Mouse (Mus musculus) embryonic facial prominence, embryonic 10.5 days (tissue): ENCODE measurements around the gene Rbfox2. TPM values are rescaled to one million over a fixed set of nuclear protein-coding genes. Genes with fewer than 3 reads are reported as not detected.
"Not testable (repeated sequence)": the region's sequence is repeated elsewhere in the genome, so short reads cannot be mapped to it uniquely, and the experiment has no call there.

Experiments used
- DNase-seq: peaks from one replicate; pipeline ENCODE4 v3.0.0-alpha.2; 2017; ENCODE audit warnings: low spot score
- H3K27ac ChIP-seq: fragments of 300-500 bp; sonication (generic); replicated peaks from 2 replicates; pipeline ENCODE4 v1.5.1; 2016; ENCODE audit warnings: mild to moderate bottlenecking
- H3K27me3 ChIP-seq: fragments of 300-500 bp; sonication (generic); replicated peaks from 2 replicates; pipeline ENCODE4 v1.6.1; 2016; ENCODE audit warnings: low read depth, mild to moderate bottlenecking; ENCODE audit not compliant: poor library complexity, severe bottlenecking
- H3K36me3 ChIP-seq: fragments of 300-500 bp; sonication (generic); replicated peaks from 2 replicates; pipeline ENCODE4 v1.6.1; 2016; ENCODE audit warnings: mild to moderate bottlenecking, moderate library complexity
- H3K4me1 ChIP-seq: fragments of 300-500 bp; sonication (generic); 2 replicates; pipeline ENCODE4 v1.6.1; 2016
- H3K4me3 ChIP-seq: fragments of 300-500 bp; sonication (generic); 2 replicates; pipeline ENCODE4 v1.5.1; 2016; ENCODE audit warnings: mild to moderate bottlenecking, moderate library complexity
- H3K9me3 ChIP-seq: fragments of 300-500 bp; sonication (generic); 2 replicates; pipeline ENCODE4 v1.6.1; 2016; ENCODE audit warnings: mild to moderate bottlenecking
- WGBS: fragments of 180-500 bp; shearing (Covaris S2); methylation state at CpG from one replicate; pipeline ENCODE4 v1.1.7; 2016; 5-methylcytosine and 5-hydroxymethylcytosine counted together
- polyA plus RNA-seq: library from polyadenylated mRNA; unstranded; fragments of >200 nt; fragmentation: Nextera tagmentation; extraction: Ambion mirVana; gene quantifications from 2 replicates; pipeline ENCODE4 v1.2.1, GENCODE M21; 2016

Gene Rbfox2
- polyA plus RNA-seq, 1 experiment from 2014 or later = 60.7 TPM

- H3K36me3 ChIP-seq = peaks cover 75% of the 10 kb centered on the region
- H3K27ac ChIP-seq = no peak overlapping the region
- H3K27me3 ChIP-seq = no peaks in the 10 kb centered on the region
- no peak for DNase-seq
- H3K4me3 ChIP-seq = no peak overlapping the region
- H3K4me1 ChIP-seq = peaks cover 23% of the 10 kb centered on the region
- no peaks in the 10 kb centered on the region for H3K9me3 ChIP-seq
- 92% methylated on average over 9 of the region's 9 CpGs for WGBS
These were observed 228.9 kb downstream of the Rbfox2 start for GRCm38 (mm10) chr15:77077906-77078305.

GRCm38 (mm10) chr15:77076523-77076922, 230.3 kb downstream of the Rbfox2 start:
- H3K9me3 ChIP-seq = no peaks in the 10 kb centered on the region
- H3K27me3 ChIP-seq = no peaks in the 10 kb centered on the region
- no peak for DNase-seq
- H3K27ac ChIP-seq = no peak overlapping the region
- peaks cover 61% of the 10 kb centered on the region for H3K36me3 ChIP-seq
- H3K4me1 ChIP-seq = peaks cover 32% of the 10 kb centered on the region
- H3K4me3 ChIP-seq = no peak overlapping the region
- WGBS = 86% methylated on average over 3 of the region's 3 CpGs

GRCm38 (mm10) chr15:77072556-77073163, 234.1 kb downstream of the Rbfox2 start:
- H3K4me1 ChIP-seq = peaks cover 24% of the 10 kb centered on the region
- H3K4me3 ChIP-seq = no peak overlapping the region
- no peak for DNase-seq
- no peaks in the 10 kb centered on the region for H3K9me3 ChIP-seq
- H3K27ac ChIP-seq = no peak overlapping the region
- peaks cover 23% of the 10 kb centered on the region for H3K36me3 ChIP-seq
- 79% methylated on average over 4 of the region's 4 CpGs for WGBS
- no peaks in the 10 kb centered on the region for H3K27me3 ChIP-seq

GRCm38 (mm10) chr15:77071501-77071900, 235.3 kb downstream of the Rbfox2 start:
- H3K27me3 ChIP-seq = no peaks in the 10 kb centered on the region
- H3K36me3 ChIP-seq = peaks cover 12% of the 10 kb centered on the region
- no peak overlapping the region for H3K4me3 ChIP-seq
- WGBS = 22% methylated on average over 10 of the region's 10 CpGs
- H3K9me3 ChIP-seq = no peaks in the 10 kb centered on the region
- peaks cover 24% of the 10 kb centered on the region for H3K4me1 ChIP-seq
- DNase-seq = peak; percentile 47
- H3K27ac ChIP-seq = no peak overlapping the region

GRCm38 (mm10) chr15:77070745-77071268, 236.0 kb downstream of the Rbfox2 start:
- DNase-seq = no peak
- Histone ChIP-seq H3K4me3 (no peak overlapping the region), H3K9me3 (no peaks in the 10 kb centered on the region), H3K27me3 (no peaks in the 10 kb centered on the region), H3K27ac (no peak overlapping the region), H3K4me1 (peaks cover 24% of the 10 kb centered on the region), H3K36me3 (peaks cover 5% of the 10 kb centered on the region)
- WGBS = 87% methylated on average over 11 of the region's 11 CpGs

- Histone ChIP-seq H3K4me3 (no peak overlapping the region), H3K9me3 (no peaks in the 10 kb centered on the region), H3K36me3 (no peaks in the 10 kb centered on the region), H3K27me3 (no peaks in the 10 kb centered on the region), H3K27ac (0 out of 2 replicates have a peak overlapping the region, but pooled peaks have one; percentile 48), H3K4me1 (peaks cover 24% of the 10 kb centered on the region)
- no peak for DNase-seq
- WGBS = 93% methylated on average over 3 of the region's 3 CpGs
These were observed 237.8 kb downstream of the Rbfox2 start for GRCm38 (mm10) chr15:77069019-77069418.

- no peaks in the 10 kb centered on the region for H3K27me3 ChIP-seq
- no peaks in the 10 kb centered on the region for H3K9me3 ChIP-seq
- H3K4me3 ChIP-seq = no peak overlapping the region
- H3K27ac ChIP-seq = 0 out of 2 replicates have a peak overlapping the region, but pooled peaks have one; percentile 48
- no peaks in the 10 kb centered on the region for H3K36me3 ChIP-seq
- peaks cover 24% of the 10 kb centered on the region for H3K4me1 ChIP-seq
- 58% methylated on average over 3 of the region's 3 CpGs for WGBS
- DNase-seq = no peak
These were observed 238.4 kb downstream of the Rbfox2 start for GRCm38 (mm10) chr15:77068439-77068861.

- Histone ChIP-seq H3K36me3 (no peaks in the 10 kb centered on the region), H3K4me3 (no peak overlapping the region), H3K27me3 (no peaks in the 10 kb centered on the region), H3K4me1 (peaks cover 8% of the 10 kb centered on the region), H3K27ac (no peak overlapping the region), H3K9me3 (no peaks in the 10 kb centered on the region)
- no peak for DNase-seq
- WGBS = 89% methylated on average over 6 of the region's 6 CpGs
These were observed 240.6 kb downstream of the Rbfox2 start for GRCm38 (mm10) chr15:77066233-77066632.

- no peaks in the 10 kb centered on the region for H3K9me3 ChIP-seq
- WGBS = 89% methylated on average over 6 of the region's 6 CpGs
These were observed 241.4 kb downstream of the Rbfox2 start for GRCm38 (mm10) chr15:77065259-77065852.

GRCm38 (mm10) chr15:77062746-77063145, 244.1 kb downstream of the Rbfox2 start:
- no peak for DNase-seq
- no peak overlapping the region for H3K4me3 ChIP-seq
- H3K27ac ChIP-seq = no peak overlapping the region
- H3K27me3 ChIP-seq = no peaks in the 10 kb centered on the region
- H3K9me3 ChIP-seq = no peaks in the 10 kb centered on the region
- no peaks in the 10 kb centered on the region for H3K4me1 ChIP-seq
- H3K36me3 ChIP-seq = no peaks in the 10 kb centered on the region

More at GRCm38 (mm10) chr15:77065259-77065852, 241.4 kb downstream of the Rbfox2 start:
- Histone ChIP-seq H3K4me1 (0 out of 2 replicates have a peak, but pooled peaks cover 5% of the 10 kb centered on the region), H3K36me3 (no peaks in the 10 kb centered on the region), H3K27me3 (no peaks in the 10 kb centered on the region), H3K4me3 (no peak overlapping the region), H3K27ac (no peak overlapping the region)
- DNase-seq = no peak

- H3K4me1 ChIP-seq = peaks cover 27% of the 10 kb centered on the region
- H3K9me3 ChIP-seq, H3K27me3 ChIP-seq, DNase-seq, H3K36me3 ChIP-seq, H3K4me3 ChIP-seq, H3K27ac ChIP-seq: not testable (repeated sequence)
- 93% methylated on average over 4 of the region's 4 CpGs for WGBS
These were observed 247.4 kb downstream of the Rbfox2 start for GRCm38 (mm10) chr15:77059416-77059815.

GRCm38 (mm10) chr15:77058566-77058965, 248.2 kb downstream of the Rbfox2 start:
- Histone ChIP-seq H3K36me3 (no peaks in the 10 kb centered on the region), H3K9me3 (no peaks in the 10 kb centered on the region), H3K4me1 (peaks cover 29% of the 10 kb centered on the region), H3K4me3 (no peak overlapping the region), H3K27ac (no peak overlapping the region), H3K27me3 (no peaks in the 10 kb centered on the region)
- no peak for DNase-seq

GRCm38 (mm10) chr15:77056791-77057051, 250.1 kb downstream of the Rbfox2 start:
- H3K4me3 ChIP-seq = no peak overlapping the region
- peak overlapping the region; percentile 81 for H3K27ac ChIP-seq
- no peak for DNase-seq
- WGBS = 52% methylated on average over 3 of the region's 3 CpGs
- no peaks in the 10 kb centered on the region for H3K9me3 ChIP-seq
- H3K27me3 ChIP-seq = no peaks in the 10 kb centered on the region
- H3K4me1 ChIP-seq = peaks cover 29% of the 10 kb centered on the region
- H3K36me3 ChIP-seq = no peaks in the 10 kb centered on the region
